Mouse (Mus musculus) adrenal gland, postnatal 4 days (tissue): Measurements from ENCODE around the gene Ly6g. TPM values are rescaled to one million over a fixed set of nuclear protein-coding genes. Genes with fewer than 3 reads are reported as not detected.

Experiments used
- total RNA-seq, 2 experiments: library from RNA; stranded (reverse); gene quantifications; 2 replicates each; pipeline ENCODE4 v1.2.3; 2021

Gene Ly6g
- total RNA-seq, 2 experiments from 2014 or later = 0.70 to 2.6 TPM

Other genes starting within 250 kb of the Ly6g start
- gene Ly6i, start 171.8 kb upstream of the Ly6g start, total RNA-seq = under 1 TPM; 0.28 to 0.34 TPM
- gene Ly6a, start 157.2 kb upstream of the Ly6g start, total RNA-seq = 10 to 100 TPM; 26.7 to 62.3 TPM
- 10 to 100 TPM; 37.4 to 39.6 TPM for gene Ly6c1, start 106.4 kb upstream of the Ly6g start, total RNA-seq
- 1 to 10 TPM; 3.8 to 4.5 TPM for gene Ly6c2, start 43.3 kb upstream of the Ly6g start, total RNA-seq
- gene BC025446, start 61.1 kb downstream of the Ly6g start, total RNA-seq = 1 to 10 TPM; 1.8 to 3.7 TPM
- not detected for gene Ly6f, start 113.2 kb downstream of the Ly6g start, total RNA-seq